Mouse (Mus musculus) limb, embryonic 12.5 days (tissue): ENCODE data around the gene 1700037H04Rik. TPM values are rescaled to one million over a fixed set of nuclear protein-coding genes. Genes with fewer than 3 reads are reported as not detected.

ENCODE experiments used
- ATAC-seq: fragments of 200-750 bp; cut with Nextera tagmentation; 2 replicates; pipeline ENCODE4 v1.8.0; 2017; ENCODE audit warnings: low read depth, moderate TSS enrichment; ENCODE audit not compliant: insufficient number of reproducible peaks, insufficient read depth, low FRiP score, low TSS enrichment
- H3K27ac ChIP-seq: fragments of 300-500 bp; sonication (generic); 2 replicates; pipeline ENCODE4 v1.5.1; 2016; ENCODE audit warnings: mild to moderate bottlenecking, moderate library complexity
- H3K27me3 ChIP-seq: fragments of 300-500 bp; sonication (generic); 2 replicates; pipeline ENCODE4 v1.6.1; 2016; ENCODE audit warnings: mild to moderate bottlenecking, moderate library complexity
- H3K36me3 ChIP-seq: fragments of 300-500 bp; sonication (generic); 2 replicates; pipeline ENCODE4 v1.6.1; 2016; ENCODE audit warnings: mild to moderate bottlenecking, moderate library complexity
- H3K4me1 ChIP-seq: fragments of 300-500 bp; sonication (generic); replicated peaks from 2 replicates; pipeline ENCODE4 v1.6.1; 2016
- H3K4me2 ChIP-seq: fragments of 300-500 bp; sonication (generic); 2 replicates; pipeline ENCODE4 v1.6.1; 2016; ENCODE audit warnings: mild to moderate bottlenecking, moderate library complexity
- H3K4me3 ChIP-seq: fragments of 300-500 bp; sonication (generic); replicated peaks from 2 replicates; pipeline ENCODE4 v1.5.1; 2016; ENCODE audit warnings: mild to moderate bottlenecking
- H3K9ac ChIP-seq: fragments of 300-500 bp; sonication (generic); replicated peaks from 2 replicates; pipeline ENCODE4 v1.6.1; 2016; ENCODE audit warnings: mild to moderate bottlenecking, moderate library complexity
- H3K9me3 ChIP-seq: fragments of 300-500 bp; sonication (generic); 2 replicates; pipeline ENCODE4 v1.6.1; 2016; ENCODE audit warnings: mild to moderate bottlenecking, moderate library complexity
- WGBS: fragments of 180-500 bp; shearing (Covaris S2); methylation state at CpG from one replicate; pipeline ENCODE4 v1.1.7; 2016; 5-methylcytosine and 5-hydroxymethylcytosine counted together
- polyA plus RNA-seq: library from polyadenylated mRNA; unstranded; fragments of >200 nt; fragmentation: Nextera tagmentation; extraction: Ambion mirVana; gene quantifications from 2 replicates; pipeline ENCODE4 v1.2.1, GENCODE M21; 2016

Gene 1700037H04Rik
- polyA plus RNA-seq, 1 experiment from 2014 or later, result 58.2 TPM

- Histone ChIP-seq H3K4me3 (no peak overlapping the region), H3K4me2 (no peak overlapping the region), H3K4me1 (peaks cover 38% of the 10 kb centered on the region), H3K27me3 (no peaks in the 10 kb centered on the region), H3K27ac (0 out of 2 replicates have a peak overlapping the region, but pooled peaks have one; percentile 17), H3K36me3 (peaks cover 59% of the 10 kb centered on the region), H3K9me3 (no peaks in the 10 kb centered on the region), H3K9ac (no peak overlapping the region)
- WGBS, result 71% methylated on average over 7 of the region's 7 CpGs
- ATAC-seq, result no peak
Measured at GRCm38 (mm10) chr2:131191005-131191390, 31.1 kb upstream of the 1700037H04Rik start.

- Histone ChIP-seq H3K27me3 (no peaks in the 10 kb centered on the region), H3K9ac (no peak overlapping the region), H3K4me2 (peak overlapping the region; percentile 19; the same call in 1 of the 2 replicates), H3K4me1 (peaks cover 41% of the 10 kb centered on the region), H3K4me3 (no peak overlapping the region), H3K36me3 (peaks cover 54% of the 10 kb centered on the region), H3K27ac (0 out of 2 replicates have a peak overlapping the region, but pooled peaks have one; percentile 17), H3K9me3 (no peaks in the 10 kb centered on the region)
- no peak; the same call in 1 of the 2 replicates for ATAC-seq
- 32% methylated on average over 10 of the region's 10 CpGs for WGBS
Measured at GRCm38 (mm10) chr2:131190344-131191004, 30.6 kb upstream of the 1700037H04Rik start.

DNA sequence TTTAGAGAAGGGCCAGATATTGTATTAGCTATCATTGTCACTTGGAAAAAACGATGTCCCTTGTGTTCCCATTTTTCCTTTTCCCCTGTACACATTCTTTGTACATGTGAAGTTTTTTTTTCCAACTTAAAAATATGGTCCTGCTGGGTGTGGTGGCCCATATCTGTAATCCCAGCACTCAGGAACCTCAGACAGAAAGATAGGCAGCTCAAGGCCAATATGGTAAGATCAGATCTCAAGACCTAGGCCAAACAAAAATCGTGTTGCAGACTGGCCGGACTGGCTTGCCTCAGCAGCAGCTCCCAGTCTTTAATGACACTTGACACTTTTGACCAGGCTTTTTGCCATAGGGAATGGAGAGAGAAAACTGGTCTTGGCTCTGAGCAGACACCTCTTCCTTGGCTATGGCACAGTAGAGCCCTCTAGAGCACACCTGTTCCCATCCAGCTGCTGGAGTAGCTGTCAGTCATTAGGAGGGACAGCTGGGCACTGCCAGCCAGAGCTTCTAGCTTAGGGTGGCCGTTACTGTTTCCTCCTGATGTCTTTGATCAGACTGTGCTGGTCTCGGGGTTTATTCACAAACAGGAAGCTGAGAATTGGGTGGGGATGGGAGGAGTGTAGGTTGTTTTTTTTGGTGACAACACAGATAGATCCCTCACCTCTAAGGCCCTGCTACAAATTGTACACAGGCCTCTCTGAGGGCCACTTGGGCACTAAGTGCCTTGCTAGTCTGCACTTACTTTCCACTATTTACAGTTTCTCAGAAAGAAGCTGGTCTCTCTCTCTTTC lies 29.8 kb upstream of the 1700037H04Rik start:
- H3K4me3 ChIP-seq, result no peak overlapping the region
- no peak for ATAC-seq

GRCm38 (mm10) chr2:131188311-131188710 lies 28.4 kb upstream of the 1700037H04Rik start:
- Histone ChIP-seq H3K36me3 (peaks cover 32% of the 10 kb centered on the region), H3K9me3 (no peaks in the 10 kb centered on the region), H3K4me1 (peaks cover 41% of the 10 kb centered on the region), H3K9ac (0 out of 2 replicates have a peak overlapping the region, but pooled peaks have one; percentile 79), H3K4me3 (peak overlapping the region; percentile 69), H3K27ac (no peak overlapping the region), H3K4me2 (peak overlapping the region; percentile 87), H3K27me3 (no peaks in the 10 kb centered on the region)
- ATAC-seq, result no peak
- WGBS, result 95% methylated on average over 5 of the region's 5 CpGs

More for the DNA sequence above, 29.8 kb upstream of the 1700037H04Rik start:
- Histone ChIP-seq H3K4me1 (peaks cover 41% of the 10 kb centered on the region), H3K27me3 (no peaks in the 10 kb centered on the region), H3K9me3 (no peaks in the 10 kb centered on the region), H3K36me3 (peaks cover 46% of the 10 kb centered on the region), H3K4me2 (peak overlapping the region; percentile 19), H3K9ac (no peak overlapping the region), H3K27ac (0 out of 2 replicates have a peak overlapping the region, but pooled peaks have one; percentile 17)
- 45% methylated on average over 5 of the region's 5 CpGs for WGBS

DNA sequence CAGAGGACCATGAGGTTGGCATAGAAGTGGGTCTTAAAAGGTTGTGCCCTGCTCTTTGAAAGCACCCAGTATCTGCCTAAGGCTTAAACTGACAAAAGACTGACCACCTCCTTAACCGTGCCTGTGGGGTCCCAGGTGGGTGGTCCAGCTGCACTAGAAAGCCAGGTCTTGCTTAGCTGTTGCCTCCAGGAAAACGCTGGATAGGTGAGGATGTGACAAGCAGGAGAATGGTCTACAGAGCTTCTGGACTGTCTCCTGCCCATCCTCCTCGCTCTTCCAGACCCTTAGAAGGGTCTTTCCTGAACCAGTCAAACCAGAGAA lies 27.7 kb upstream of the 1700037H04Rik start:
- peak overlapping the region; percentile 83; the same call in 1 of the 2 replicates for H3K27ac ChIP-seq
- no peak for ATAC-seq
- H3K9ac ChIP-seq, result peak overlapping the region; percentile 79
- H3K4me1 ChIP-seq, result peaks cover 41% of the 10 kb centered on the region
- peak overlapping the region; percentile 87 for H3K4me2 ChIP-seq
- H3K9me3 ChIP-seq, result no peaks in the 10 kb centered on the region
- 21% methylated on average over 3 of the region's 3 CpGs for WGBS
- peak overlapping the region; percentile 69 for H3K4me3 ChIP-seq
- no peaks in the 10 kb centered on the region for H3K27me3 ChIP-seq
- H3K36me3 ChIP-seq, result peaks cover 25% of the 10 kb centered on the region

DNA sequence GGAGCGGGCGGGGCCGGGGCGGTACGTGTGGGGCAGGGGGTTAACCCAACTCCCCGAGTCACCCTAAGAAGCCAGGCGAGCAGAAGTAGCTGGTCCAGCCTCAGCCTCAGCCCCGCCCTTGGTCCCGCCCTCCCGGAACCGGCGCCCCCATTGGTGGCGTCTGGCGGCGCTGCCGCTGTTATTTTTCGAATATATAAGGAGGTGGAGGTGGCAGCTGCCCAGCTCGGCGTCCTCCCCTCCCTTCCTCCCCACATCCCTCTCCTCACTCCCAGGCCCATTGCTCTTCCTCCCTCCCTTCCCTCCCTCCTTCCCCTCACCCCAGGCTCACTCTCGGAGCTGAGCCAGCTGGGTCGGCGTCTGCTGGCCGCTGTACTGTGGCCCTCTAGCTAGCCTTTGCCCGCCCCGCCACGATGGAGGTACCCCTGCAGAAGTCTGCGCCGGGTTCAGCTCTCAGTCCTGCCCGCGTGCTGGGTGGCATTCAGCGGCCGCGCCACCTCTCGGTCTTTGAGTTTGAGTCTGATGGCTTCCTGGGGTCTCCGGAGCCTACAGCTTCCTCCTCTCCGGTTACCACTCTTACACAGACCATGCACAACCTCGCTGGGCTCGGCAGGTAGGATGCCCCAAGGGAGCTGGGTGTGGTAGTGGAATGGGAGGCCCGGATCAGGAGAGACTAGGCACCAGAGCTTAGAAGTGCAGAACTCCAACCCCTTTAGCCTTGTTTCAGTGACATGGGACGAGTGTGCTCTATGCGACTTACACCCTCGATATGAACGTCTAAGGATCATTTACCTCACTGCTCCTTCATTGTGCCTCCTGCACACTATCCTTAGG lies 27.1 kb upstream of the 1700037H04Rik start, which contains the start of the genes Cdc25b and Spef1:
Gene Cdc25b (plus strand): TSS at position 179 of the 831 bp plus-strand sequence.
Gene Spef1 (minus strand): TSS at position 512 of the 831 bp plus-strand sequence.
- ATAC-seq, result peak; percentile 89
- H3K9ac ChIP-seq, result peak within 1 kb of the TSS; percentile 79
- peak within 1 kb of the TSS; percentile 87 for H3K4me2 ChIP-seq
- H3K27ac ChIP-seq, result peak within 1 kb of the TSS; percentile 83
- peaks cover 21% of the 10 kb centered on the region for H3K36me3 ChIP-seq
- H3K4me3 ChIP-seq, result peak within 1 kb of the TSS; percentile 69
- WGBS, result under 1% methylated on average over 42 of the region's 43 CpGs
- H3K9me3 ChIP-seq, result no peaks in the 10 kb centered on the region
- H3K4me1 ChIP-seq, result peaks cover 41% of the 10 kb centered on the region
- no peaks in the 10 kb centered on the region for H3K27me3 ChIP-seq

DNA sequence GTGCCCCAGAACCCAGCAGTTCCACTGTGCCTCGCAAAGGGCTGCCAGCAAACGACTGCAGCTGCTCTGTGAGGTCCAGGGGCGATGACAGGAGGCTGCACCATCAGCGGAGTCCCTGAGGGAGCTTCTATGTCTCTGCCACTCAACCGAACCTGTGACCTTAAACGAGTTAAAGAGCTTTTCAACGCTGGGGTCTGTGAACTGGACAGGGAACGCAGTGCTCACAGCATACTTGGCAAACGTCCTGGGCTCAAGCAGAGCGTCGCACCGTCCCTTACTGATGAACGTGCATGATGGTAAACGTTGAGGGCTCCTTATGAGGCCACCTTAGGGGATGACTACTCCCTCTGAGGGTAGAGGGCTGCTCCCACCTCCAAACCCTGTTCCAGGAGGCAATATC lies 26.5 kb upstream of the 1700037H04Rik start:
- 1% methylated on average over 14 of the region's 14 CpGs for WGBS
- peak overlapping the region; percentile 69 for H3K27ac ChIP-seq
- H3K4me3 ChIP-seq, result peak overlapping the region; percentile 69
- H3K27me3 ChIP-seq, result no peaks in the 10 kb centered on the region
- no peak for ATAC-seq
- H3K4me2 ChIP-seq, result peak overlapping the region; percentile 87
- H3K9ac ChIP-seq, result peak overlapping the region; percentile 79
- H3K36me3 ChIP-seq, result peaks cover 15% of the 10 kb centered on the region; the same call in 1 of the 2 replicates
- peaks cover 41% of the 10 kb centered on the region for H3K4me1 ChIP-seq
- H3K9me3 ChIP-seq, result no peaks in the 10 kb centered on the region

GRCm38 (mm10) chr2:131179990-131180587 lies 20.2 kb upstream of the 1700037H04Rik start, which contains the start of gene Cenpb:
TSS of gene Cenpb (minus strand) at chr2:131180067.
- WGBS, result 3% methylated on average over 49 of the region's 57 CpGs
- Histone ChIP-seq H3K9ac (peak within 1 kb of the TSS; percentile 91), H3K36me3 (peaks cover 20% of the 10 kb centered on the region; the same call in 1 of the 2 replicates)

DNA sequence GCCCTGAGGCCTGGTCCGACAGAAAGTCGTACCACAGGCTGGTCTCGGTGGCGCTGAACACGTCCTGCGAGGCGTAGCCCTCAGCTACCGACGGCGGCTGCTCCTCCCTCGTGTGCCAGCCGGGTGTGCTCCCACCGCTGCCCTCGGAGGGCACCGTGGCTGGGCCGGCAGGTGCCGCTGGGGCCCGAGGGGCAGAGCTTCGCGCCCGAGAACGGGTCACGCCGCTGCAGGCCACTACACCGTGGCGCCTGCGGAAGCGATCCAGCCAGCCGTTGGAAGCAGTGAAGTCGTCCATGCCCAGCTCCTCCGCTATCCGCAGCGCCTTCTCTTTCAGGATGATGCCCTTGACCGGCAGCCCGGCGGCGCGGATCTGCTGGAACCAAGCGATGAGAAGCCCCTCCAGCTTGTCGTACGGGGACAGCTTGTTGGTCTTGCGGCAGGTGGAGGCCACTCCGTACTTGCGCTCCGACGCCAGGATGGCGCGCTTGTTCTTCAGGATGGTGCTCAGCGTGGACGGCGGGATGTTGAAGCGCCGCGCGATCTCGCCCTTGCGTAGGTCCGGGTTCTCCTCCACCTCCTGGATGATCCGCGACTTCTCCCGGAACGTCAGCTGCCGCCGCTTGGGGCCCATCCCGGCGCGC lies 19.5 kb upstream of the 1700037H04Rik start:
- H3K4me3 ChIP-seq, result peak overlapping the region; percentile 84
- peaks cover 20% of the 10 kb centered on the region; the same call in 1 of the 2 replicates for H3K36me3 ChIP-seq
- peaks cover 34% of the 10 kb centered on the region for H3K4me1 ChIP-seq
- 0 out of 2 replicates have a peak, but pooled peaks cover under 1% of the 10 kb centered on the region for H3K27me3 ChIP-seq
- WGBS, result under 1% methylated on average over 67 of the region's 67 CpGs
- peak overlapping the region; percentile 84 for H3K27ac ChIP-seq
- ATAC-seq, result peak; percentile 56; the same call in 1 of the 2 replicates
- H3K4me2 ChIP-seq, result peak overlapping the region; percentile 97
- H3K9ac ChIP-seq, result peak overlapping the region; percentile 91
- H3K9me3 ChIP-seq, result no peaks in the 10 kb centered on the region

More at GRCm38 (mm10) chr2:131179990-131180587, 20.2 kb upstream of the 1700037H04Rik start, which contains the start of gene Cenpb:
- H3K4me3 ChIP-seq, result peak within 1 kb of the TSS; percentile 84
- H3K9me3 ChIP-seq, result no peaks in the 10 kb centered on the region
- H3K27me3 ChIP-seq, result no peaks in the 10 kb centered on the region
- H3K4me2 ChIP-seq, result peak within 1 kb of the TSS; percentile 97
- ATAC-seq, result peak; percentile 73
- H3K4me1 ChIP-seq, result peaks cover 31% of the 10 kb centered on the region
- peak within 1 kb of the TSS; percentile 84 for H3K27ac ChIP-seq

- ATAC-seq, result no peak
- Histone ChIP-seq H3K9me3 (no peaks in the 10 kb centered on the region), H3K27me3 (peaks cover 6% of the 10 kb centered on the region), H3K36me3 (peaks cover 20% of the 10 kb centered on the region; the same call in 1 of the 2 replicates), H3K4me2 (peak overlapping the region; percentile 97), H3K9ac (peak overlapping the region; percentile 91), H3K4me3 (peak overlapping the region; percentile 84), H3K4me1 (peaks cover 39% of the 10 kb centered on the region), H3K27ac (peak overlapping the region; percentile 84)
- 37% methylated on average over 26 of the region's 26 CpGs for WGBS
Measured at GRCm38 (mm10) chr2:131178828-131179245, 19.0 kb upstream of the 1700037H04Rik start.
